Mouse (Mus musculus) 3T3-L1 (cell line): ENCODE data around the gene Cep131.

ENCODE experiments used
- DNase-seq: peaks from one replicate; pipeline ENCODE4 v3.0.0-alpha.2; 2015; ENCODE audit warnings: low read depth, low spot score

Cep131 gene

GRCm38 (mm10) chr11:120086702-120087152 lies at the start of gene Cep131:
Cep131 (minus strand) TSS chr11:120086827.
- peak; percentile 99 for DNase-seq

GRCm38 (mm10) chr11:120136195-120136594 lies 49.6 kb upstream of the Cep131 start:
- no peak for DNase-seq

DNA sequence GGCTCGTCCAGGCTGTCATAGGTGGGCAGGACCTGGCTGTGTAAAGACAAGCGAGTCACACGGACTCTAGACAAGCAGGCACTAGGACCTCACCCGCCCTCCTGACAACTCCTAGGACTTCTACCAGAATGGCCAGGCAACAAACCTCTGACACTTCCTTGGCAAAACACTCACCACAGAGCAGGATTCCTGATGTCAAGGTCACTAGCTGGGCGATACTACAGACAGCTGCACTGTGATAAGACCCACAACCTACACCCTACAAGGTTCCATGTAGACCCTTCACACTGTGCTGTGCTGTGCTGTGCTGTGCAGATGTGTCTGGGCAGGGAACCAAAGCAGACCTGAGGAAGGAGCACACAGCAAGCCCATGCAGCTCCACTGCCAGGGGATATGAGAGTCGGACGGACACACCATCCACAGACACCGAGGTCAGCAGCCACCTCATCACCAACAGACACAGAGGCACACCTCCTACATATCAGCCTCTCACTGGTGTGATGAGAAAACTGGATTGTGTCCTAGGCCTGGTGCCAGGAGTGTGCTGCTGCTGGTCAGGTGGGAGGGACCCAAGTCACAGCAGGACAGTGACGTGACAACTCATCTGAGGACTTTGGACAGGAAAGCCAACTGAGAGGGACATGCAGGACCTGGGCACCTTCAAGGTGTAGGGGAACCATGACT lies 48.4 kb upstream of the Cep131 start:
- DNase-seq = no peak

- no peak for DNase-seq
Observed at GRCm38 (mm10) chr11:120134148-120134547, 47.5 kb upstream of the Cep131 start.

- no peak for DNase-seq
Observed at GRCm38 (mm10) chr11:120129281-120129680, 42.7 kb upstream of the Cep131 start.

GRCm38 (mm10) chr11:120126845-120127244 lies 40.2 kb upstream of the Cep131 start:
- peak; percentile 32 for DNase-seq

DNA sequence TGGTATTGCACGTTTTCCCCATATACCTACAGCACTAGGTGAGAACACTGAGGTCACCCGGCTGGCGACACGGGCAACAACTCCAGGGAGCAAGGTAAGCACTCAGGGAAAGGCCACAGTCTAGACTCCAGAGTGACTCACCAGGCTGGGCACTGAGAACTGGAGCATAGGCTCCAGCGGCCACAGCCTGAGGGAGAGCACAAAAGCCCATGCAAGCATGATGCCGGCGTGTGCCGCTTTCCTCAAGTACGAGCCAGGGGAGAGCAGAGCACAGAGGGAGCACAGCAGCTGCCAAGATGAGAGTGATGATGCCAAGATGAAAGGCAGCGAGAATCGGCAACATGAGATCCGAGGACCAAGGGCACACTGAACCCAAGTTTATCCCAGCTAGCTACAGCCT lies 35.5 kb upstream of the Cep131 start:
- no peak for DNase-seq

- peak; percentile 77 for DNase-seq
Observed at GRCm38 (mm10) chr11:120120642-120121420, 34.2 kb upstream of the Cep131 start.

DNA sequence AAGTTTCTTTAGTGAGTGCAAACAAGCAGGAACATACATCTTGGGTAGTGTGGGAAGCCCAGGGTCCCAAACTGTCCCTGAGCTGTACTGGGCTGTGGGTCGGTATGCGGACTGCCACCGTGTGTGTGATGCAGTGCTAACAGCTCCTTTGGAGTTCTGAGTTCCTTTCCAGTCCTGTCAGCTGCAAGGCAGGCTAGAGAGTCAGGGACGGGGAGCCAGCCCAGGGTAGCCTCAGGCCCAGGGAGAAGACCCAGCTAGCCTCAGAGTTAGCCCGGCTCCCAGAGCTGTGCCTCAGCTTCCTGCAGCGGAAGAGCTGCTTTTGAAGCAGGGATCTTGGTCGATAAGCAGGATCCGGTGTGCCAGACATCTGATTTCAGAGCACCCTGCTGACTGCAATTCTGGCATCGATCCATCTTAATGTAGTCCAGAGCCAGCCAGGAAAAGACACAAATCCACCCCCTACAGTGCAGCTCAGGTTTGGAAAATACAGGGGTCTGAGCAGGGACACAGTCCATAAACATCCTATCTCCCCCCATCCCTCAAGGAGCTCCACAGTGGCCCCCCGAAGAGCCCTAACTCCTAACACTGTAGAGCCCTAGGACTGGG lies 33.4 kb upstream of the Cep131 start:
- no peak for DNase-seq

DNA sequence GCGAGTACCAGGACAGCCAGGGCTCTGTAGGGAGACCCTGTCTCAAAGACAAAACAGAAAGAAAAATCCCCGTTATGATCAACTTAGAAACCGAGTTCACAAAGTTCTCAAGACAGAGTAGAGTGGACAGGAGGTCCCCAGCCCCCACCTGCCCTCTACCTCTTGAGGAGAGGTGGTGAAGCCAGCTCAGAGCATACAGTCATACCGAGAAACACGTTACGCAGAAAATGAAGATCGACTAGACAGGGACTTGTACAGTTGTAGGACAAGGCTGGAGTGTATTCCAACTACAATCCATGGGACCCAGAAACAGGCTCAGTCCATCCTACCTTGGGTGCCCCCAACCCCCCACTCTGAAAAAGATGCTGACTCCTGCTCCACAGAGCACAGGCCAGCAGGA lies 32.5 kb upstream of the Cep131 start:
- no peak for DNase-seq

DNA sequence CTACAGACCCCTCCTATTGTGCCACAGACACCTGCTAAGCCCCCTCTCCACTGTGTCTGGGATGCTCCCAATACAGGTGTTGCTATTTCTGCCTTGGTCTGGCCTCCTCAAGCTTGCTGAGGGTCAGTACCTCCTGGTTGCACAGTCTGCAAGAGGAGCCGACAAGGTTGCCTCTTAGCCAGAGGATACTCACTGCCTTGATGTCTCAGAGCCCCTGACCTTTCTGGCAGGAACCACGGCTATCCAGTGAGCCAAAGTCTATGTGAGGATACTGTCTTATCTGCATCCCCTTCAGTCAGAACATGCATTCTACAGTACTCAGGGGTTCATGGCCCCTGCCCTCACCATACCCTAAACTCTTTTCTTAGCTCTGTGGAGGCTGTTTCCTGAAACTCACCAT lies 31.0 kb upstream of the Cep131 start:
- DNase-seq = no peak

DNA sequence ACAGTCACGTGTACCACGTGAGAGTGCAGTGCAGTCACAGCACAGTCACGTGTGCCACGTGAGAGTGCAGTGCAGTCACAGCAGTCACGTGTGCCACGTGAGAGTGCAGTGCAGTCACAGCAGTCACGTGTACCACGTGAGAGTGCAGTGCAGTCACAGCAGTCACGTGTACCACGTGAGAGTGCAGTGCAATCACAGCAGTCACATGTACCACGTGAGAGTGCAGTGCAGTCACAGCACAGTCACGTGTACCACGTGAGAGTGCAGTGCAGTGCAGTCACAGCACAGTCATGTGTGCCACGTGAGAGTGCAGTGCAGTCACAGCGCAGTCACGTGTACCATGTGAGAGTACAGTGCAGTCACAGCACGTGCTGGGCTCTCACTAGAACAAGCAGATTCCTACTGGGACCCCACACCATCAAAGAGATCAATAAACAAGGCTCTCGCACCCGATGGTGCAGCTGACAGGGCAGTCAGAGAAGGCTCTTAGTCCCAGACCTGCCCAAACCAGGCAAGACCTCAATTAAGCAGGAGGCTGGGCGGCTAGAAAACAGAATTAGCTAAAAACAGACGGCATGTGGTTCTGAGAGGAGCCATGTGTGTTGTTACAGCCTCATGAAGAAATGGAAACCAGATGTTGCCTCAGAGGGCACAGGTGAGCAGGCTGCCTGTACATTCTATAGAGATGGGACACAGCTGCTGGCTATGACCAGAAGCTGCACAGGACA lies 28.0 kb upstream of the Cep131 start:
- DNase-seq = no peak

DNA sequence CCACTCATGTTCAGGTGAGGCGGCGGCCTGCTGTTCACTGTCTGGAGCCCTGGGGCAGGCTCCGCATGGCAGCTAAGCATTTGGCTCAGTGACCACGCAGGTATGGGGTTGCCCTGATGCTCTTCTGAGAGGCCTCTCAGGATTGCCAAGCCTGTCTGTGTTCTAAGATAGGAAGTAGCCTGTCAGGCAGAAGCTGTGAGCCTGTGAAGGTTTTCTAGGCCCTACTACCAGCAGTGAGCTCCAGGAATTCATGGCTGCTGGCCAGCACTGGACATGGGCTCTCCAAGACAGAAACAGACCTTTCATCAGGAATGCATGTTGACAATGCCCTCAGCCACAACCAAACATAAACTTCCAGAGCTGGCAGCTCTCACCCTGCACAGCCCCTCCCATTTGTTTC lies 25.5 kb upstream of the Cep131 start:
- peak; percentile 49 for DNase-seq

GRCm38 (mm10) chr11:120111033-120111432 lies 24.4 kb upstream of the Cep131 start:
- DNase-seq = peak; percentile 79

DNA sequence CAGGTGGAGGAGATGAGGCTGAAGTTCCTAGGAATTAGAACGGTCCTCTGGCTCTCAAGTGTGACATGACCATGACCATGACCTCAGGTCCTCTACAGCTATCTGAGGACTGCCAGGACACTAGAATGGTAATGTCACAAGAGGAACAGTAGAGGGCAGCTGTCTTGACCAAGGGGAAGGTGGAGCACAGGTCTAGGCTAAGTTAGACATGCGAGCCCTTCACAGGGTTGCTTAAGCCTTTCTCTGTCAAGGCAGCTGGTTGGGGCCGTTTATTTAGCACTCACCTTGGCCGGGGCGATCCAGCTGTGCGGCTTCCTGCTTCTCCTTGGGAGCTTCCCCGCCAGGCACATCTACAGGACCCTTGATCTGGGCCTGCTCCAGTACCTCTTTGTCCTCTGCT lies 23.9 kb upstream of the Cep131 start:
- peak; percentile 50 for DNase-seq

- DNase-seq = no peak
Observed at GRCm38 (mm10) chr11:120109558-120110210, 23.1 kb upstream of the Cep131 start.

GRCm38 (mm10) chr11:120107796-120108195 lies 21.2 kb upstream of the Cep131 start:
- no peak for DNase-seq

GRCm38 (mm10) chr11:120107026-120107425 lies 20.4 kb upstream of the Cep131 start:
- DNase-seq = no peak

- DNase-seq = no peak
Observed at GRCm38 (mm10) chr11:120103431-120103997, 16.9 kb upstream of the Cep131 start.

DNA sequence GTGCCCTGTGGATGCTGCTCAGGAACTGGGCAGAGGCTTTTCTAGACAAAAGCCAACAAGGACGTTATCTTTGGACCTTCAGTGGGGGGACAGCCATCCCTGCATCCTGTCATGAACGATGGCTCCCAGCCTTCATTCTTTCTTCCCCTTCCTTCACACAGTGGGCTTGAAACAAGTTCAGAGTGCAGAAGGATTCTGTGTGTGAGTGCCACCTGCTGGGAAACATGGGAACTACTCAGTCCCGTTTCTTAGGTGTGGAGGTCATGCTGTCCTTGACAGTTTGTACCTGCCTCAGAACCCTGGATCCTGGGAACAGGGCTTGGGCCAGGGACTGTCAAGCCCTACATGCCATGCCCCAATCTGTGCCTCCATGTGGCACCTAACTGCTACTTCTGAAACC lies 14.4 kb upstream of the Cep131 start:
- peak; percentile 88 for DNase-seq
